Mouse (Mus musculus) heart, postnatal 0 days (tissue): ENCODE results near the gene Arhgap15.

Source experiments
- CTCF ChIP-seq: IDR thresholded peaks from 2 replicates; pipeline ENCODE4 v1.5.1; 2016; ENCODE audit warnings: antibody characterized with exemption, control low read depth, low read depth
- EP300 ChIP-seq: IDR thresholded peaks from 2 replicates; pipeline ENCODE4 v1.6.1; 2016; ENCODE audit warnings: antibody characterized with exemption, low read depth

GRCm38 (mm10) chr2:43945679-43946078, 197.1 kb downstream of the Arhgap15 start:
- no peak for TF ChIP-seq CTCF
- no peak for TF ChIP-seq EP300
